Mouse (Mus musculus) lung, postnatal 0 days (tissue): ENCODE results near the gene Wwp2.

ENCODE experiments used
- CTCF ChIP-seq: IDR thresholded peaks from 2 replicates; pipeline ENCODE4 v1.5.1; 2016; ENCODE audit warnings: antibody characterized with exemption, mild to moderate bottlenecking
- EP300 ChIP-seq: IDR thresholded peaks from 2 replicates; pipeline ENCODE4 v1.6.1; 2016; ENCODE audit warnings: antibody characterized with exemption, mild to moderate bottlenecking, control low read depth

DNA sequence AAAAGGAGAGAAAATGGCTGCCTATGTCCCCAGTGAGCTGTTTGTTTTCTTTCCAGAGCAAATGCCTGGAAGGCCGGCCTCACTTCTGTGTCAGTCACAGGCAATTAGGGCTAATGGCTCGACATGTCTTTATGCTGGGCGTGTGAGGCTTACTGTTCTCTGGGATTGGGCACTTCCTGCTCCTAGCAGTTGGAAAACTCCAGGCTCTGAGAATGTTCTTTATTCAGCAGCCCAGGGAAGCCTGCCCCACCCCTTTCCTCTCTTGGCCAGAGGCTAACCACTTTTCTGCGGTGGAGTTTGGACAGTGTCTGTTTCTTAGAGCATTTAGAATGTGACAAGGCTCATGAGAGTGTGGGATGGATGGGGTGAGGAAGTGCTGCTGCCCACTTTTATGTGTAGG is 83.7 kb downstream of the Wwp2 start:
- TF ChIP-seq CTCF (no peak), EP300 (no peak)
